Mouse (Mus musculus): ENCODE measurements around the gene Ncbp2. TPM values are rescaled to one million over a fixed set of nuclear protein-coding genes. Genes with fewer than 3 reads are reported as not detected.
"Not testable (repeated sequence)": the region's sequence is repeated elsewhere in the genome, so short reads cannot be mapped to it uniquely, and the experiment has no call there.

Ncbp2 gene
- polyA plus RNA-seq, 1 experiment from 2014 or later = 146 TPM

- Histone ChIP-seq H3K36me3 (no peaks in the 10 kb centered on the region), H3K9ac (no peak overlapping the region), H3K4me1 (peaks cover 17% of the 10 kb centered on the region), H3K27ac (no peak overlapping the region), H3K9me3 (0 out of 2 replicates have a peak, but pooled peaks cover 3% of the 10 kb centered on the region), H3K27me3 (peaks cover 33% of the 10 kb centered on the region), H3K4me3 (no peak overlapping the region), H3K4me2 (replicated peaks) (no peak overlapping the region)
- no peak for ATAC-seq (ENCODE audit: low FRiP score, low read depth)
- WGBS = 72% methylated on average over 6 of the region's 6 CpGs
Observed at GRCm38 (mm10) chr16:31938856-31939255, 9.5 kb upstream of the Ncbp2 start.

- no peak overlapping the region for H3K27ac ChIP-seq
- H3K36me3 ChIP-seq = peaks cover 8% of the 10 kb centered on the region
- no peak overlapping the region for H3K4me3 ChIP-seq
Observed at GRCm38 (mm10) chr16:31940586-31940985, 7.7 kb upstream of the Ncbp2 start.

GRCm38 (mm10) chr16:31943980-31944379, 4.3 kb upstream of the Ncbp2 start:
- Histone ChIP-seq H3K4me2 (replicated peaks) (no peak overlapping the region), H3K9me3 (no peaks in the 10 kb centered on the region), H3K27ac (no peak overlapping the region), H3K4me1 (peaks cover 31% of the 10 kb centered on the region), H3K27me3 (no peaks in the 10 kb centered on the region), H3K9ac (no peak overlapping the region), H3K36me3 (peaks cover 8% of the 10 kb centered on the region), H3K4me3 (no peak overlapping the region)
- WGBS = 5% methylated on average over 10 of the region's 10 CpGs
- no peak for ATAC-seq (ENCODE audit: low FRiP score, low read depth)

More at GRCm38 (mm10) chr16:31940586-31940985, 7.7 kb upstream of the Ncbp2 start:
- H3K27me3 ChIP-seq = peaks cover 16% of the 10 kb centered on the region
- no peak for ATAC-seq (ENCODE audit: low FRiP score, low read depth)
- no peak overlapping the region for H3K4me2 ChIP-seq (replicated peaks)
- no peak overlapping the region for H3K9ac ChIP-seq
- 0 out of 2 replicates have a peak, but pooled peaks cover 3% of the 10 kb centered on the region for H3K9me3 ChIP-seq
- H3K4me1 ChIP-seq = peaks cover 10% of the 10 kb centered on the region
- 59% methylated on average over 2 of the region's 2 CpGs for WGBS

- H3K4me3 ChIP-seq = no peak overlapping the region
- H3K9me3 ChIP-seq = no peaks in the 10 kb centered on the region
- no peaks in the 10 kb centered on the region for H3K27me3 ChIP-seq
- no peak overlapping the region for H3K9ac ChIP-seq
- peaks cover 38% of the 10 kb centered on the region for H3K4me1 ChIP-seq
- H3K27ac ChIP-seq = no peak overlapping the region
- 90% methylated on average over 12 of the region's 12 CpGs for WGBS
- no peak for ATAC-seq (ENCODE audit: low FRiP score, low read depth)
- no peak overlapping the region for H3K4me2 ChIP-seq (replicated peaks)
- peaks cover 8% of the 10 kb centered on the region for H3K36me3 ChIP-seq
Observed at GRCm38 (mm10) chr16:31944698-31945255, 3.5 kb upstream of the Ncbp2 start.

GRCm38 (mm10) chr16:31945372-31945771, 2.9 kb upstream of the Ncbp2 start:
- no peak for ATAC-seq (ENCODE audit: low FRiP score, low read depth)
- Histone ChIP-seq H3K27me3 (no peaks in the 10 kb centered on the region), H3K36me3 (peaks cover 13% of the 10 kb centered on the region), H3K27ac (no peak overlapping the region), H3K4me2 (replicated peaks) (no peak overlapping the region), H3K4me1 (peaks cover 38% of the 10 kb centered on the region), H3K9ac (no peak overlapping the region), H3K9me3 (no peaks in the 10 kb centered on the region), H3K4me3 (no peak overlapping the region)
- WGBS = 87% methylated on average over 6 of the region's 6 CpGs

- not testable (repeated sequence) for H3K27ac ChIP-seq; H3K9ac ChIP-seq; H3K4me3 ChIP-seq; ATAC-seq (ENCODE audit: low FRiP score, low read depth); H3K9me3 ChIP-seq; H3K27me3 ChIP-seq
- Histone ChIP-seq H3K36me3 (peaks cover 19% of the 10 kb centered on the region), H3K4me1 (peaks cover 38% of the 10 kb centered on the region), H3K4me2 (replicated peaks) (peak overlapping the region; percentile 86; the same call in 1 of the 2 replicates)
- WGBS = 90% methylated on average over 6 of the region's 6 CpGs
Observed at GRCm38 (mm10) chr16:31945986-31946385, 2.3 kb upstream of the Ncbp2 start.

- Histone ChIP-seq H3K4me1 (peaks cover 38% of the 10 kb centered on the region), H3K27me3 (no peaks in the 10 kb centered on the region), H3K4me2 (replicated peaks) (peak overlapping the region; percentile 86), H3K9me3 (no peaks in the 10 kb centered on the region), H3K27ac (no peak overlapping the region), H3K4me3 (peak overlapping the region; percentile 96), H3K36me3 (peaks cover 32% of the 10 kb centered on the region), H3K9ac (peak overlapping the region; percentile 93)
- 36% methylated on average over 8 of the region's 8 CpGs for WGBS
- no peak for ATAC-seq (ENCODE audit: low FRiP score, low read depth)
Observed at GRCm38 (mm10) chr16:31947333-31947732, 980 bp upstream of the Ncbp2 start.

- peak; percentile 63 for ATAC-seq (ENCODE audit: low FRiP score, low read depth)
- WGBS = under 1% methylated on average over 38 of the region's 38 CpGs
- H3K36me3 ChIP-seq = peaks cover 36% of the 10 kb centered on the region
Observed at GRCm38 (mm10) chr16:31947901-31948316, 404 bp upstream of the Ncbp2 start.

GRCm38 (mm10) chr16:31963224-31963623, 14.9 kb downstream of the Ncbp2 start:
- H3K27me3 ChIP-seq = no peaks in the 10 kb centered on the region
- WGBS = 75% methylated on average over 7 of the region's 7 CpGs

More at GRCm38 (mm10) chr16:31947901-31948316, 404 bp upstream of the Ncbp2 start:
- Histone ChIP-seq H3K4me3 (peak overlapping the region; percentile 96), H3K27ac (peak overlapping the region; percentile 88), H3K4me2 (replicated peaks) (peak overlapping the region; percentile 86), H3K4me1 (peaks cover 38% of the 10 kb centered on the region), H3K9me3 (no peaks in the 10 kb centered on the region), H3K9ac (peak overlapping the region; percentile 93), H3K27me3 (no peaks in the 10 kb centered on the region)

GRCm38 (mm10) chr16:31975258-31975657, 26.9 kb downstream of the Ncbp2 start:
- WGBS = 83% methylated on average over 4 of the region's 4 CpGs
- no peak overlapping the region for H3K27ac ChIP-seq
- no peak overlapping the region for H3K9ac ChIP-seq
- H3K36me3 ChIP-seq = peaks cover 72% of the 10 kb centered on the region
- H3K4me1 ChIP-seq = no peaks in the 10 kb centered on the region
- no peaks in the 10 kb centered on the region for H3K27me3 ChIP-seq
- no peak for ATAC-seq (ENCODE audit: low FRiP score, low read depth)
- no peak overlapping the region for H3K4me3 ChIP-seq
- H3K9me3 ChIP-seq = no peaks in the 10 kb centered on the region
- H3K4me2 ChIP-seq (replicated peaks) = no peak overlapping the region

More at GRCm38 (mm10) chr16:31963224-31963623, 14.9 kb downstream of the Ncbp2 start:
- H3K4me3 ChIP-seq = no peak overlapping the region
- H3K36me3 ChIP-seq = peaks cover 83% of the 10 kb centered on the region
- H3K9ac ChIP-seq = no peak overlapping the region
- H3K4me2 ChIP-seq (replicated peaks) = no peak overlapping the region
- H3K4me1 ChIP-seq = no peaks in the 10 kb centered on the region
- no peak overlapping the region for H3K27ac ChIP-seq
- ATAC-seq (ENCODE audit: low FRiP score, low read depth) = no peak
- no peaks in the 10 kb centered on the region for H3K9me3 ChIP-seq

GRCm38 (mm10) chr16:31979501-31979900, 31.2 kb downstream of the Ncbp2 start:
- H3K27me3 ChIP-seq = no peaks in the 10 kb centered on the region
- no peak for ATAC-seq (ENCODE audit: low FRiP score, low read depth)
- H3K36me3 ChIP-seq = peaks cover 59% of the 10 kb centered on the region
- 91% methylated on average over 3 of the region's 3 CpGs for WGBS
- H3K4me1 ChIP-seq = no peaks in the 10 kb centered on the region
- no peak overlapping the region for H3K4me3 ChIP-seq
- H3K9ac ChIP-seq = no peak overlapping the region
- H3K27ac ChIP-seq = no peak overlapping the region
- H3K4me2 ChIP-seq (replicated peaks) = no peak overlapping the region
- H3K9me3 ChIP-seq = no peaks in the 10 kb centered on the region

GRCm38 (mm10) chr16:31980946-31981345, 32.6 kb downstream of the Ncbp2 start:
- Histone ChIP-seq H3K27ac (no peak overlapping the region), H3K9me3 (no peaks in the 10 kb centered on the region), H3K27me3 (no peaks in the 10 kb centered on the region), H3K4me3 (no peak overlapping the region), H3K36me3 (peaks cover 57% of the 10 kb centered on the region), H3K4me1 (no peaks in the 10 kb centered on the region), H3K9ac (no peak overlapping the region), H3K4me2 (replicated peaks) (no peak overlapping the region)
- WGBS = 78% methylated on average over 5 of the region's 5 CpGs
- ATAC-seq (ENCODE audit: low FRiP score, low read depth) = no peak

GRCm38 (mm10) chr16:31992039-31992438, 43.7 kb downstream of the Ncbp2 start:
- ATAC-seq (ENCODE audit: low FRiP score, low read depth) = no peak
- no peak overlapping the region for H3K9ac ChIP-seq
- no peak overlapping the region for H3K4me2 ChIP-seq (replicated peaks)
- H3K27ac ChIP-seq = no peak overlapping the region
- 60% methylated on average over 1 of the region's 1 CpGs for WGBS
- H3K27me3 ChIP-seq = no peaks in the 10 kb centered on the region
- no peaks in the 10 kb centered on the region for H3K9me3 ChIP-seq
- peaks cover 62% of the 10 kb centered on the region for H3K36me3 ChIP-seq
- H3K4me3 ChIP-seq = no peak overlapping the region
- no peaks in the 10 kb centered on the region for H3K4me1 ChIP-seq

Data from limb, embryonic 13.5 days (tissue).